Mouse (Mus musculus) midbrain, embryonic 15.5 days (tissue): ENCODE data around the gene C87436. TPM values are rescaled to one million over a fixed set of nuclear protein-coding genes. Genes with fewer than 3 reads are reported as not detected.
"Not testable (repeated sequence)": the region's sequence is repeated elsewhere in the genome, so short reads cannot be mapped to it uniquely, and the experiment has no call there.

Experiments
- ATAC-seq: fragments of 200-750 bp; cut with Nextera tagmentation; replicated peaks from 2 replicates; pipeline ENCODE4 v1.8.0; 2017; ENCODE audit warnings: moderate TSS enrichment
- H3K27ac ChIP-seq: fragments of 300-500 bp; sonication (generic); 2 replicates; pipeline ENCODE4 v1.5.1; 2015; ENCODE audit warnings: mild to moderate bottlenecking, inconsistent platforms
- H3K27me3 ChIP-seq: fragments of 300-500 bp; sonication (generic); replicated peaks from 2 replicates; pipeline ENCODE4 v1.6.1; 2015; ENCODE audit warnings: inconsistent platforms
- H3K36me3 ChIP-seq: fragments of 300-500 bp; sonication (generic); replicated peaks from 2 replicates; pipeline ENCODE4 v1.6.1; 2015; ENCODE audit warnings: inconsistent platforms
- H3K4me1 ChIP-seq: fragments of 300-500 bp; sonication (generic); 2 replicates; pipeline ENCODE4 v1.6.1; 2015; ENCODE audit warnings: inconsistent platforms
- H3K4me2 ChIP-seq: fragments of 300-500 bp; sonication (generic); 2 replicates; pipeline ENCODE4 v1.6.1; 2015; ENCODE audit warnings: inconsistent platforms, mild to moderate bottlenecking, moderate library complexity
- H3K4me3 ChIP-seq: fragments of 300-500 bp; sonication (generic); 2 replicates; pipeline ENCODE4 v1.5.1; 2015; ENCODE audit warnings: mild to moderate bottlenecking, inconsistent platforms
- H3K9ac ChIP-seq: fragments of 300-500 bp; sonication (generic); 2 replicates; pipeline ENCODE4 v1.6.1; 2015; ENCODE audit warnings: mild to moderate bottlenecking, inconsistent platforms
- H3K9me3 ChIP-seq: fragments of 300-500 bp; sonication (generic); 2 replicates; pipeline ENCODE4 v1.6.1; 2016; ENCODE audit warnings: inconsistent platforms
- WGBS: fragments of 180-500 bp; shearing (Covaris S2); methylation state at CpG from one replicate; pipeline ENCODE4 v1.1.7; 2015; ENCODE audit warnings: mixed read lengths; 5-methylcytosine and 5-hydroxymethylcytosine counted together
- polyA plus RNA-seq: library from polyadenylated mRNA; unstranded; fragments of >200 nt; fragmentation: Nextera tagmentation; extraction: Ambion mirVana; gene quantifications from 2 replicates; pipeline ENCODE4 v1.2.1, GENCODE M21; 2015

C87436 gene
- polyA plus RNA-seq, 1 experiment from 2014 or later: 25.8 TPM

- H3K4me3 ChIP-seq, H3K4me2 ChIP-seq, H3K36me3 ChIP-seq, H3K9ac ChIP-seq, H3K27me3 ChIP-seq, H3K27ac ChIP-seq, ATAC-seq, H3K9me3 ChIP-seq: not testable (repeated sequence)
- WGBS: 93% methylated on average over 8 of the region's 8 CpGs
- H3K4me1 ChIP-seq: peaks cover 16% of the 10 kb centered on the region
Observed at GRCm38 (mm10) chr6:86490413-86490812, 52.2 kb downstream of the C87436 start.

- Histone ChIP-seq H3K27ac (no peak overlapping the region), H3K4me1 (no peaks in the 10 kb centered on the region), H3K27me3 (no peaks in the 10 kb centered on the region), H3K36me3 (no peaks in the 10 kb centered on the region), H3K4me3 (no peak overlapping the region), H3K9ac (no peak overlapping the region), H3K4me2 (no peak overlapping the region), H3K9me3 (no peaks in the 10 kb centered on the region)
- ATAC-seq: no peak
- 77% methylated on average over 13 of the region's 13 CpGs for WGBS
Observed at GRCm38 (mm10) chr6:86493469-86494263, 55.5 kb downstream of the C87436 start.

GRCm38 (mm10) chr6:86494767-86495166, 56.6 kb downstream of the C87436 start:
- Histone ChIP-seq H3K9ac (no peak overlapping the region), H3K27me3 (no peaks in the 10 kb centered on the region), H3K36me3 (no peaks in the 10 kb centered on the region), H3K9me3 (no peaks in the 10 kb centered on the region), H3K4me1 (no peaks in the 10 kb centered on the region), H3K4me2 (no peak overlapping the region), H3K4me3 (no peak overlapping the region), H3K27ac (no peak overlapping the region)
- WGBS: 91% methylated on average over 7 of the region's 7 CpGs
- ATAC-seq: no peak

- Histone ChIP-seq H3K4me2 (no peak overlapping the region), H3K27ac (no peak overlapping the region), H3K9ac (no peak overlapping the region), H3K36me3 (no peaks in the 10 kb centered on the region), H3K27me3 (no peaks in the 10 kb centered on the region), H3K4me1 (no peaks in the 10 kb centered on the region), H3K9me3 (no peaks in the 10 kb centered on the region), H3K4me3 (no peak overlapping the region)
- 54% methylated on average over 3 of the region's 3 CpGs for WGBS
- ATAC-seq: no peak
Observed at GRCm38 (mm10) chr6:86495661-86496060, 57.5 kb downstream of the C87436 start.

- Histone ChIP-seq H3K9ac (no peak overlapping the region), H3K4me3 (no peak overlapping the region), H3K27me3 (no peaks in the 10 kb centered on the region), H3K36me3 (no peaks in the 10 kb centered on the region), H3K4me2 (no peak overlapping the region), H3K9me3 (no peaks in the 10 kb centered on the region), H3K27ac (no peak overlapping the region), H3K4me1 (no peaks in the 10 kb centered on the region)
- 81% methylated on average over 8 of the region's 8 CpGs for WGBS
- ATAC-seq: no peak
Observed at GRCm38 (mm10) chr6:86496127-86496526, 58.0 kb downstream of the C87436 start.

GRCm38 (mm10) chr6:86496585-86496984, 58.4 kb downstream of the C87436 start:
- no peak for ATAC-seq
- Histone ChIP-seq H3K9me3 (no peaks in the 10 kb centered on the region), H3K4me2 (no peak overlapping the region), H3K4me1 (no peaks in the 10 kb centered on the region), H3K27me3 (no peaks in the 10 kb centered on the region), H3K27ac (no peak overlapping the region), H3K36me3 (no peaks in the 10 kb centered on the region), H3K9ac (no peak overlapping the region), H3K4me3 (no peak overlapping the region)
- 76% methylated on average over 5 of the region's 5 CpGs for WGBS

- H3K4me2 ChIP-seq: 0 out of 2 replicates have a peak overlapping the region, but pooled peaks have one; percentile 3
- H3K27me3 ChIP-seq: no peaks in the 10 kb centered on the region
- H3K36me3 ChIP-seq: no peaks in the 10 kb centered on the region
- no peak for ATAC-seq
- no peaks in the 10 kb centered on the region for H3K9me3 ChIP-seq
- no peak overlapping the region for H3K27ac ChIP-seq
- no peaks in the 10 kb centered on the region for H3K4me1 ChIP-seq
- no peak overlapping the region for H3K4me3 ChIP-seq
- no peak overlapping the region for H3K9ac ChIP-seq
- WGBS: 30% methylated on average over 13 of the region's 13 CpGs
Observed at GRCm38 (mm10) chr6:86497071-86497815, 59.1 kb downstream of the C87436 start.

GRCm38 (mm10) chr6:86497942-86498732, 60.0 kb downstream of the C87436 start:
- no peak for ATAC-seq
- Histone ChIP-seq H3K4me2 (no peak overlapping the region), H3K27ac (no peak overlapping the region), H3K4me3 (no peak overlapping the region), H3K9me3 (no peaks in the 10 kb centered on the region), H3K4me1 (no peaks in the 10 kb centered on the region), H3K9ac (no peak overlapping the region), H3K27me3 (no peaks in the 10 kb centered on the region), H3K36me3 (no peaks in the 10 kb centered on the region)
- 80% methylated on average over 11 of the region's 11 CpGs for WGBS

GRCm38 (mm10) chr6:86499571-86500109, 61.5 kb downstream of the C87436 start:
- Histone ChIP-seq H3K27ac (no peak overlapping the region), H3K36me3 (no peaks in the 10 kb centered on the region)
- WGBS: 79% methylated on average over 5 of the region's 5 CpGs

GRCm38 (mm10) chr6:86503513-86503912, 65.3 kb downstream of the C87436 start:
- no peaks in the 10 kb centered on the region for H3K9me3 ChIP-seq
- ATAC-seq: no peak
- no peak overlapping the region for H3K27ac ChIP-seq
- H3K4me3 ChIP-seq: no peak overlapping the region
- no peaks in the 10 kb centered on the region for H3K27me3 ChIP-seq
- H3K4me2 ChIP-seq: no peak overlapping the region
- WGBS: 85% methylated on average over 4 of the region's 4 CpGs
- H3K4me1 ChIP-seq: no peaks in the 10 kb centered on the region
- H3K9ac ChIP-seq: no peak overlapping the region
- H3K36me3 ChIP-seq: no peaks in the 10 kb centered on the region

More at GRCm38 (mm10) chr6:86499571-86500109, 61.5 kb downstream of the C87436 start:
- Histone ChIP-seq H3K4me2 (no peak overlapping the region), H3K9ac (no peak overlapping the region), H3K4me3 (no peak overlapping the region), H3K4me1 (no peaks in the 10 kb centered on the region), H3K9me3 (no peaks in the 10 kb centered on the region), H3K27me3 (no peaks in the 10 kb centered on the region)
- no peak for ATAC-seq

GRCm38 (mm10) chr6:86505671-86506070, 67.5 kb downstream of the C87436 start:
- Histone ChIP-seq H3K4me3 (no peak overlapping the region), H3K9ac (no peak overlapping the region), H3K27me3 (no peaks in the 10 kb centered on the region), H3K36me3 (no peaks in the 10 kb centered on the region), H3K4me1 (no peaks in the 10 kb centered on the region), H3K9me3 (no peaks in the 10 kb centered on the region), H3K27ac (no peak overlapping the region), H3K4me2 (no peak overlapping the region)
- 71% methylated on average over 7 of the region's 7 CpGs for WGBS
- no peak for ATAC-seq

- Histone ChIP-seq H3K27me3 (no peaks in the 10 kb centered on the region), H3K27ac (no peak overlapping the region), H3K9ac (no peak overlapping the region), H3K4me1 (no peaks in the 10 kb centered on the region), H3K4me2 (no peak overlapping the region), H3K9me3 (no peaks in the 10 kb centered on the region), H3K4me3 (no peak overlapping the region), H3K36me3 (no peaks in the 10 kb centered on the region)
- WGBS: 89% methylated on average over 3 of the region's 3 CpGs
- no peak for ATAC-seq
Observed at GRCm38 (mm10) chr6:86506309-86506708, 68.1 kb downstream of the C87436 start.
